Mouse (Mus musculus) bone marrow macrophage, adult 2 months (primary cell): ENCODE results near the gene Chchd5.

Source experiments
- CTCF ChIP-seq: IDR thresholded peaks from 2 replicates; pipeline ENCODE4 v1.5.1; 2012; ENCODE audit warnings: low read depth, mild to moderate bottlenecking, low read length, moderate library complexity
- POLR2A ChIP-seq: IDR thresholded peaks from 2 replicates; pipeline ENCODE4 v1.6.1; 2012; ENCODE audit warnings: mild to moderate bottlenecking, low read depth, low read length, borderline replicate concordance

DNA sequence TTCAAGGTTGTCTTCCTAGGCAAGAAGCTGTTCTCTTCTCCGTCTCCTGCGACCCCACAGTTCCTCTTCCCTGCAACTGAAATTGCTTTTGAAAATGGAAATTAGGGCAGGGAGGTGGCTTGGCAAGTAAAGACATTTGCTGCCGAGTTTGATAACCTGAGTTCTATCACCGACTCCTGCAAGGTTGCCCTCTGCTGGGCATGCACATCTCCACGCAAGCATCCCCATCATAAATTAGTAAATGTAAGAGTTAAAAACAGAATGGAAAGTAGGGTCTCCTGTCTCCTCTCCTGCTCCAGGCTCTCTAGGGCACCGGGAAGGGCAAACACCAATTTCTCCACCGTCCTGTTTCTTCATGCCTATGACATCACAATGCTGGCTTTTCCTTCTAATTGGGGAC lies 2.7 kb downstream of the Chchd5 start:
- TF ChIP-seq CTCF (no peak), POLR2A (no peak)
